Mouse (Mus musculus) embryonic facial prominence, embryonic 13.5 days (tissue): ENCODE data around the gene Tifa. TPM values are rescaled to one million over a fixed set of nuclear protein-coding genes. Genes with fewer than 3 reads are reported as not detected.
"Not testable (repeated sequence)": the region's sequence is repeated elsewhere in the genome, so short reads cannot be mapped to it uniquely, and the experiment has no call there.

Source experiments
- ATAC-seq: fragments of 200-750 bp; cut with Nextera tagmentation; 2 replicates; pipeline ENCODE4 v1.8.0; 2017; ENCODE audit warnings: low read depth; ENCODE audit not compliant: insufficient number of reproducible peaks, insufficient read depth, low FRiP score, low TSS enrichment
- H3K27ac ChIP-seq: fragments of 300-500 bp; sonication (generic); 2 replicates; pipeline ENCODE4 v1.5.1; 2015; ENCODE audit warnings: moderate library complexity, mild to moderate bottlenecking, inconsistent platforms
- H3K27me3 ChIP-seq: fragments of 300-500 bp; sonication (generic); 2 replicates; pipeline ENCODE4 v1.6.1; 2015; ENCODE audit warnings: mild to moderate bottlenecking, inconsistent platforms
- H3K36me3 ChIP-seq: fragments of 300-500 bp; sonication (generic); 2 replicates; pipeline ENCODE4 v1.6.1; 2015; ENCODE audit warnings: mild to moderate bottlenecking, inconsistent platforms
- H3K4me1 ChIP-seq: fragments of 300-500 bp; sonication (generic); 2 replicates; pipeline ENCODE4 v1.6.1; 2015; ENCODE audit warnings: inconsistent platforms
- H3K4me2 ChIP-seq: fragments of 300-500 bp; sonication (generic); 2 replicates; pipeline ENCODE4 v1.6.1; 2015; ENCODE audit warnings: moderate library complexity, mild to moderate bottlenecking, inconsistent platforms
- H3K4me3 ChIP-seq: fragments of 300-500 bp; sonication (generic); 2 replicates; pipeline ENCODE4 v1.5.1; 2015; ENCODE audit warnings: mild to moderate bottlenecking, inconsistent platforms
- H3K9ac ChIP-seq: fragments of 300-500 bp; sonication (generic); 2 replicates; pipeline ENCODE4 v1.6.1; 2015; ENCODE audit warnings: mild to moderate bottlenecking, inconsistent platforms
- H3K9me3 ChIP-seq: fragments of 300-500 bp; sonication (generic); 2 replicates; pipeline ENCODE4 v1.6.1; 2016; ENCODE audit warnings: inconsistent platforms
- WGBS: fragments of 180-500 bp; shearing (Covaris S2); methylation state at CpG from one replicate; pipeline ENCODE4 v1.1.7; 2015; ENCODE audit warnings: mixed read lengths; 5-methylcytosine and 5-hydroxymethylcytosine counted together
- polyA plus RNA-seq: library from polyadenylated mRNA; unstranded; fragments of >200 nt; fragmentation: Nextera tagmentation; extraction: Ambion mirVana; gene quantifications from 2 replicates; pipeline ENCODE4 v1.2.1, GENCODE M21; 2015

The Tifa gene
- polyA plus RNA-seq, 1 experiment from 2014 or later, result 2.4 TPM

- ATAC-seq, result no peak
- Histone ChIP-seq H3K4me3 (no peak overlapping the region), H3K9ac (no peak overlapping the region), H3K4me2 (no peak overlapping the region), H3K4me1 (no peaks in the 10 kb centered on the region), H3K27ac (no peak overlapping the region), H3K9me3 (no peaks in the 10 kb centered on the region), H3K27me3 (peaks cover 37% of the 10 kb centered on the region), H3K36me3 (no peaks in the 10 kb centered on the region)
- 16% methylated on average over 8 of the region's 8 CpGs for WGBS
These were observed 30.4 kb upstream of the Tifa start for GRCm38 (mm10) chr3:127759212-127759611.

GRCm38 (mm10) chr3:127762403-127762802 lies 27.2 kb upstream of the Tifa start:
- Histone ChIP-seq H3K36me3 (no peaks in the 10 kb centered on the region), H3K4me1 (no peaks in the 10 kb centered on the region), H3K4me3 (no peak overlapping the region), H3K27me3 (peaks cover 26% of the 10 kb centered on the region), H3K9ac (no peak overlapping the region), H3K9me3 (no peaks in the 10 kb centered on the region), H3K4me2 (no peak overlapping the region), H3K27ac (no peak overlapping the region)
- ATAC-seq, result no peak
- WGBS, result 62% methylated on average over 8 of the region's 8 CpGs

GRCm38 (mm10) chr3:127763076-127763612 lies 26.5 kb upstream of the Tifa start:
- Histone ChIP-seq H3K36me3 (no peaks in the 10 kb centered on the region), H3K9me3 (no peaks in the 10 kb centered on the region), H3K27ac (no peak overlapping the region), H3K4me1 (no peaks in the 10 kb centered on the region), H3K4me2 (no peak overlapping the region), H3K9ac (no peak overlapping the region), H3K4me3 (no peak overlapping the region), H3K27me3 (peaks cover 19% of the 10 kb centered on the region)
- ATAC-seq, result no peak
- WGBS, result 24% methylated on average over 7 of the region's 7 CpGs

- H3K9me3 ChIP-seq, result no peaks in the 10 kb centered on the region
- H3K27me3 ChIP-seq, result peaks cover 11% of the 10 kb centered on the region
- no peak overlapping the region for H3K9ac ChIP-seq
- WGBS, result 57% methylated on average over 5 of the region's 5 CpGs
- H3K4me2 ChIP-seq, result no peak overlapping the region
- no peaks in the 10 kb centered on the region for H3K4me1 ChIP-seq
- ATAC-seq, result no peak
- H3K27ac ChIP-seq, result no peak overlapping the region
- no peaks in the 10 kb centered on the region for H3K36me3 ChIP-seq
- H3K4me3 ChIP-seq, result no peak overlapping the region
These were observed 25.1 kb upstream of the Tifa start for GRCm38 (mm10) chr3:127764541-127764940.

- no peak for ATAC-seq
- Histone ChIP-seq H3K4me1 (no peaks in the 10 kb centered on the region), H3K36me3 (no peaks in the 10 kb centered on the region), H3K27ac (no peak overlapping the region), H3K9me3 (no peaks in the 10 kb centered on the region), H3K9ac (no peak overlapping the region), H3K27me3 (peaks cover 11% of the 10 kb centered on the region), H3K4me3 (no peak overlapping the region), H3K4me2 (no peak overlapping the region)
- WGBS, result 68% methylated on average over 3 of the region's 3 CpGs
These were observed 23.6 kb upstream of the Tifa start for GRCm38 (mm10) chr3:127765971-127766370.

GRCm38 (mm10) chr3:127769146-127769545 lies 20.5 kb upstream of the Tifa start:
- WGBS, result 84% methylated on average over 11 of the region's 11 CpGs

GRCm38 (mm10) chr3:127780021-127780644 lies 9.5 kb upstream of the Tifa start, which contains the start of gene Alpk1:
Alpk1 (minus strand) TSS chr3:127780527.
- peak within 1 kb of the TSS; percentile 68 for H3K4me2 ChIP-seq
- no peaks in the 10 kb centered on the region for H3K27me3 ChIP-seq
- H3K4me3 ChIP-seq, result peak within 1 kb of the TSS; percentile 51
- WGBS, result under 1% methylated on average over 24 of the region's 24 CpGs
- H3K4me1 ChIP-seq, result no peaks in the 10 kb centered on the region
- H3K9ac ChIP-seq, result peak within 1 kb of the TSS; percentile 64
- no peaks in the 10 kb centered on the region for H3K36me3 ChIP-seq
- no peak for ATAC-seq
- no peaks in the 10 kb centered on the region for H3K9me3 ChIP-seq
- 0 out of 2 replicates have a peak within 1 kb of the TSS, but pooled peaks have one; percentile 39 for H3K27ac ChIP-seq

More at GRCm38 (mm10) chr3:127769146-127769545, 20.5 kb upstream of the Tifa start:
- ATAC-seq, result no peak
- H3K9me3 ChIP-seq, result no peaks in the 10 kb centered on the region
- H3K9ac ChIP-seq, result no peak overlapping the region
- no peak overlapping the region for H3K4me3 ChIP-seq
- no peak overlapping the region for H3K4me2 ChIP-seq
- no peaks in the 10 kb centered on the region for H3K4me1 ChIP-seq
- H3K27ac ChIP-seq, result no peak overlapping the region
- no peaks in the 10 kb centered on the region for H3K27me3 ChIP-seq
- H3K36me3 ChIP-seq, result no peaks in the 10 kb centered on the region

- H3K27me3 ChIP-seq, result no peaks in the 10 kb centered on the region
- H3K27ac ChIP-seq, result no peak overlapping the region
- no peaks in the 10 kb centered on the region for H3K9me3 ChIP-seq
- no peaks in the 10 kb centered on the region for H3K4me1 ChIP-seq
- H3K9ac ChIP-seq, result no peak overlapping the region
- H3K4me2 ChIP-seq, result no peak overlapping the region
- ATAC-seq, result no peak
- no peaks in the 10 kb centered on the region for H3K36me3 ChIP-seq
- 93% methylated on average over 9 of the region's 9 CpGs for WGBS
- no peak overlapping the region for H3K4me3 ChIP-seq
These were observed 8.7 kb upstream of the Tifa start for GRCm38 (mm10) chr3:127780921-127781320.

- Histone ChIP-seq H3K27me3 (peaks cover 6% of the 10 kb centered on the region), H3K4me2 (no peak overlapping the region), H3K36me3 (no peaks in the 10 kb centered on the region), H3K4me3 (no peak overlapping the region), H3K9me3 (no peaks in the 10 kb centered on the region), H3K9ac (no peak overlapping the region), H3K27ac (no peak overlapping the region), H3K4me1 (0 out of 2 replicates have a peak, but pooled peaks cover 3% of the 10 kb centered on the region)
- no peak for ATAC-seq
- 91% methylated on average over 6 of the region's 6 CpGs for WGBS
These were observed 6.7 kb upstream of the Tifa start for GRCm38 (mm10) chr3:127782921-127783320.

GRCm38 (mm10) chr3:127783680-127784079 lies 5.9 kb upstream of the Tifa start:
- WGBS, result 93% methylated on average over 8 of the region's 8 CpGs

GRCm38 (mm10) chr3:127787032-127787431 lies 2.6 kb upstream of the Tifa start:
- Histone ChIP-seq H3K4me1 (peaks cover 15% of the 10 kb centered on the region), H3K27me3 (peaks cover 38% of the 10 kb centered on the region), H3K36me3 (no peaks in the 10 kb centered on the region), H3K4me3 (no peak overlapping the region), H3K9me3 (no peaks in the 10 kb centered on the region), H3K9ac (no peak overlapping the region), H3K4me2 (no peak overlapping the region), H3K27ac (no peak overlapping the region)
- ATAC-seq, result no peak

More at GRCm38 (mm10) chr3:127783680-127784079, 5.9 kb upstream of the Tifa start:
- not testable (repeated sequence) for H3K27ac ChIP-seq, ATAC-seq, H3K4me1 ChIP-seq, H3K9me3 ChIP-seq, H3K4me2 ChIP-seq, H3K9ac ChIP-seq, H3K36me3 ChIP-seq, H3K4me3 ChIP-seq
- H3K27me3 ChIP-seq, result peaks cover 13% of the 10 kb centered on the region

GRCm38 (mm10) chr3:127788038-127788437 lies 1.6 kb upstream of the Tifa start:
- no peak for ATAC-seq
- Histone ChIP-seq H3K36me3 (no peaks in the 10 kb centered on the region), H3K27ac (no peak overlapping the region), H3K9me3 (no peaks in the 10 kb centered on the region), H3K9ac (no peak overlapping the region), H3K4me2 (no peak overlapping the region), H3K4me1 (peaks cover 15% of the 10 kb centered on the region), H3K27me3 (peaks cover 44% of the 10 kb centered on the region), H3K4me3 (no peak overlapping the region)
- 46% methylated on average over 7 of the region's 7 CpGs for WGBS
